Mouse (Mus musculus) ES-Bruce4 (cell line): ENCODE measurements at regions not wholly inside any gene's neighbourhood (a gene's known extent, or its start where the extent isn't known, plus 50 kb on each side); places are given as distances from the start of the nearest gene placed in this dataset.

ENCODE experiments used
- H3K27ac ChIP-seq: 2 replicates; pipeline ENCODE4 v1.5.1; 2012; ENCODE audit warnings: low read length, inconsistent platforms; ENCODE audit not compliant: insufficient read depth
- H3K27me3 ChIP-seq: 2 replicates; pipeline ENCODE4 v1.6.1; 2012; ENCODE audit warnings: mild to moderate bottlenecking, low read length, inconsistent platforms; ENCODE audit not compliant: control insufficient read depth, poor library complexity, insufficient read depth, severe bottlenecking
- H3K36me3 ChIP-seq: 2 replicates; pipeline ENCODE4 v1.6.1; 2012; ENCODE audit warnings: inconsistent platforms, mild to moderate bottlenecking, low read length, moderate library complexity; ENCODE audit not compliant: control insufficient read depth, poor library complexity, insufficient read depth, severe bottlenecking
- H3K4me1 ChIP-seq: one replicate; pipeline ENCODE4 v1.8.1; 2011; ENCODE audit warnings: low read length; ENCODE audit not compliant: control insufficient read depth, insufficient read depth
- H3K4me3 ChIP-seq: 2 replicates; pipeline ENCODE4 v1.5.1; 2011; ENCODE audit warnings: low read depth, mild to moderate bottlenecking, low read length
- H3K9ac ChIP-seq: 2 replicates; pipeline ENCODE4 v1.6.1; 2012; ENCODE audit warnings: low read depth, mild to moderate bottlenecking, inconsistent platforms; ENCODE audit not compliant: poor library complexity, severe bottlenecking
- H3K9me3 ChIP-seq: replicated peaks from 2 replicates; pipeline ENCODE4 v1.6.1; 2012; ENCODE audit warnings: mild to moderate bottlenecking, low read length, inconsistent platforms; ENCODE audit not compliant: control insufficient read depth, poor library complexity, insufficient read depth, severe bottlenecking
- CTCF ChIP-seq: IDR thresholded peaks from one replicate; pipeline ENCODE4 v1.8.1; 2011; ENCODE audit warnings: low read depth, low read length
- EP300 ChIP-seq: IDR thresholded peaks from 2 replicates; pipeline ENCODE4 v1.6.1; 2011; ENCODE audit warnings: low read depth, low read length; ENCODE audit not compliant: insufficient read depth
- POLR2A ChIP-seq: IDR thresholded peaks from one replicate; pipeline ENCODE4 v1.8.1; 2011; ENCODE audit warnings: low read length; ENCODE audit not compliant: insufficient read depth

DNA sequence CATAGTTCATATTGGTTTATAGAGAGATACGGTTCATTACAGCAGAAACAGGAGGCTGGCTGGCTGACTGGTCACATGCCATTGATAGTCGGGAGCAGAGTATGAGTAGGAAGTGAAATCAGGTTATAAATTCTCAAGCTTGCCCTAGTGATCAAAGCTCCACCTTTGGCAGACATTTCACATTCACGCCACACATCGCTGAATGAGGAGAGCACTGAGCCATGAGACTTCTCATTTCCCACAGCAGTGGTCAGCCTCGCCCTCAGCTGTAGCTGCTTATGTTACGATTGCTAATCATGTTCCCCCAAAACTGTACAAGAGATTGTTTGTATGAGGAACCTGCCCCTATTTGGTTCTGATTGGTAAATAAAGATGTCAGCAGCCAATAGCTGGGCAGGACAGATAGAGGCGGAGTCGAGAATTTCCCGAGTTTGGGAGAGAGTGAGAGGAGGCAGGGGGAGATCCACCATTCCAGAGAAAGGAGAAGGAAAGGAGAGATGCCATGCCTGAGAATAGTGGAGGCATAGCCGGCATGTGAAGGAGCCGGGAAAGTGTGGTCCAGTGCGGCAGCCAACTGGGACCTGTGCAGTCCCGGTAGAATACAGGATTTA is 333.5 kb downstream of the Phf3 start:
- Histone ChIP-seq H3K27ac (no peak overlapping the region), H3K4me1 (no peaks in the 10 kb centered on the region), H3K27me3 (no peaks in the 10 kb centered on the region), H3K4me3 (no peak overlapping the region), H3K9ac (no peak overlapping the region), H3K9me3 (no peaks in the 10 kb centered on the region), H3K36me3 (no peaks in the 10 kb centered on the region)
- TF ChIP-seq POLR2A (no peak), EP300 (no peak), CTCF (no peak)

DNA sequence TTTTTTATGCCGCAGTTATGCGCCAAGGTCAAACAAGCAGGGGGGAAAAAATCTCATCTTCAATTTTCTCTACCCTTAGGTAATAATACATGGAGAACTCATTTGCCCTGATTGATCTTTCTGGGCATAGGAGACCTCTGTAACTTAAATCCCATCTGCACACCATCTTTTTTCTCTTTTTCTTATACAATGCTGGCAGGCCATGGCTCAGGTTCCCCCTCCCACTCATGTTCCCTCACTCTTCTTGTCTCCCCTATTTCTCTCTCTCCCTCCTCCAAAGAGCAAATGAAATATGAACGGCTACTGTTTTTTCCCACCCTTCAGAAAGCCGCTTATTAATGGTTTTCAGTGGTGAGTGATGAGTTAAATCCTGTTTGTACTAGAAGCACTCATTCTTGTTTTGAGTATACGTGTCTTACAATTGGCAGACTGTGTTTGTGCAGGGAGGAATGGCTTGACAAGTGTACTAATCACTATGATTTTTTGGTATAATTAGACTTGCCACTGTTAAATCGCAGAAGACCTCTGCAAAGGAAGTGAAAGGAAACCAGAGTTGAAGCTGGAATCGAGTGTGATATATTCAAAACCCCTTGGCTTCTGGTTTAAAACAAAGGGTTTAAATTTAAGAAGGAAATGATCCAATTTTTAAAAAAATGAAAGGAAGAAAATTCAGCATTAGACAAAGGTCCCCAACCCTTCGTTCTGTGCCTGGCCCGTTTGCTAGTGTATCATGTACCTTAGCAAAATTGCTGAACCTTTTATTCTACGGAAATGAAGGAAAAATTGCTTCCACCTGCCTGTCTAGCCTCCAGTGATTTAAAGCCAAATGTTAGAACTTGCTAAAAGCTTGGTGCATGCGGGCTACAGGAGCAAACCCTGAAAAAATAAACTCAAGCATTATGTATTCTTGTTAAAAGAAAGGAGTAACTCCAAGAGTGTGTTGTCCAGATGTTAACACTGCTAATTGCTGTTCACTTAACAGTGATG is 336.4 kb downstream of the Phf3 start:
- TF ChIP-seq POLR2A: no peak
- no peak for TF ChIP-seq EP300
- TF ChIP-seq CTCF: no peak
- Histone ChIP-seq H3K27me3 (no peaks in the 10 kb centered on the region), H3K9ac (no peak overlapping the region), H3K9me3 (no peaks in the 10 kb centered on the region), H3K27ac (no peak overlapping the region), H3K4me1 (no peaks in the 10 kb centered on the region), H3K36me3 (no peaks in the 10 kb centered on the region), H3K4me3 (no peak overlapping the region)

GRCm38 (mm10) chr1:30517348-30517747 is 356.4 kb downstream of the Phf3 start:
- Histone ChIP-seq H3K27me3 (no peaks in the 10 kb centered on the region), H3K9me3 (no peaks in the 10 kb centered on the region), H3K4me1 (no peaks in the 10 kb centered on the region), H3K36me3 (no peaks in the 10 kb centered on the region), H3K9ac (no peak overlapping the region), H3K4me3 (no peak overlapping the region), H3K27ac (no peak overlapping the region)
- no peak for TF ChIP-seq EP300
- TF ChIP-seq CTCF: no peak
- no peak for TF ChIP-seq POLR2A

- no peaks in the 10 kb centered on the region for H3K27me3 ChIP-seq
- H3K9me3 ChIP-seq: no peaks in the 10 kb centered on the region
- TF ChIP-seq EP300 (no peak), POLR2A (no peak), CTCF (no peak)
- no peak overlapping the region for H3K9ac ChIP-seq
- H3K27ac ChIP-seq: no peak overlapping the region
- no peaks in the 10 kb centered on the region for H3K4me1 ChIP-seq
- H3K4me3 ChIP-seq: no peak overlapping the region
- no peaks in the 10 kb centered on the region for H3K36me3 ChIP-seq
Measured at GRCm38 (mm10) chr1:30515846-30516245, 357.9 kb downstream of the Phf3 start.

DNA sequence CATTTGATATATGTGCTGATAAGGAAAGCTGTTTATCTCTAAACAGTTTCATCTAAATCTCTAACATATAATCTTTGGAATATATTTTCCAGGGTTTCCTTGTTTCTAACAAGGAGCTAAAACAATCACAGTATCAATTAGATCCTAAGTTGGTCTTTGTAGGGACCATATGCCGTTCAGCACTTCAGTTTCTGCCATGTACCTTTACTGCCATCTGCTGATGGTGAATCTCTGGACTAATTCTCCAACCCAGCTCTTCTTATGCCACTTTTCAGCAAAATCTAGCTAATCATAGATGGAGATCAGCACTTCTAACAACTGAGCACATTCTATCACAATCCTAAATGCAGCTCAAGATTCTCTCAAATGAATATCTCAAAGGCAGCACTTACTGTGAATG is 370.5 kb downstream of the Phf3 start:
- no peaks in the 10 kb centered on the region for H3K4me1 ChIP-seq
- H3K9ac ChIP-seq: no peak overlapping the region
- no peak overlapping the region for H3K4me3 ChIP-seq
- no peaks in the 10 kb centered on the region for H3K27me3 ChIP-seq
- TF ChIP-seq CTCF (no peak), EP300 (no peak), POLR2A (no peak)
- H3K27ac ChIP-seq: no peak overlapping the region
- H3K36me3 ChIP-seq: no peaks in the 10 kb centered on the region
- no peaks in the 10 kb centered on the region for H3K9me3 ChIP-seq
